Mouse (Mus musculus): Measurements from ENCODE around the gene Kifc3. TPM values are rescaled to one million over a fixed set of nuclear protein-coding genes. Genes with fewer than 3 reads are reported as not detected.

The Kifc3 gene
- polyA plus RNA-seq, 1 experiment from 2014 or later, result 8.9 TPM

DNA sequence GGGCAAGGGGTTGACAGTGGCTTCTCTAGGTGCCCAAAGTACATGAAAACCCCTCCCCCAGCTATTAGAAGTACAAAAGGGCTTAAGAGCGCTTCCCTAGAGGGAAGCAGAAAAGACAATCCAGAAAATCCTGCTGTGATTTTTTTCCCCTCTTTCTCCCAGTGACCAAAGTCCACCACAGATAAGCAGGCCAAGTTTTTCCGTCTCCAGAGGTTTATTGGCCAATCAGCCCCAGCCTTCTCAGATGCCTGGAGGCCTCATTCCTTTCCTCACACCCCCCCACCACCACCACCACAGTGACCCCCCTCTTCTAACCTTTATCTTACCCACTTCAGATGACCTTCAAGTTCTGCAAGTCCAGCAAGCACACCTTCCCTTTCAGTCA is 58.0 kb downstream of the Kifc3 start:
- no peaks in the 10 kb centered on the region for H3K9me3 ChIP-seq (replicated peaks; ENCODE audit: control insufficient read depth, low read length)
- H3K4me1 ChIP-seq (ENCODE audit: control insufficient read depth, insufficient read depth, low read length), result peaks cover 18% of the 10 kb centered on the region
- no peak overlapping the region for H3K4me2 ChIP-seq (ENCODE audit: low read length)
- H3K27me3 ChIP-seq (replicated peaks; ENCODE audit: control insufficient read depth, insufficient read depth, low read length), result 0 out of 2 replicates have a peak, but pooled peaks cover 5% of the 10 kb centered on the region
- no peaks in the 10 kb centered on the region for H3K36me3 ChIP-seq (ENCODE audit: control insufficient read depth, insufficient read depth, low read length)
- ATAC-seq, result no peak
- no peak for DNase-seq (ENCODE audit: low spot score)
- no peak overlapping the region for H3K27ac ChIP-seq (ENCODE audit: low read depth, low read length)
- no peak overlapping the region for H3K9ac ChIP-seq (ENCODE audit: low read length)
- WGBS, result 45% methylated on average over 2 of the region's 2 CpGs
- H3K4me3 ChIP-seq (ENCODE audit: low read depth, low read length), result no peak overlapping the region

DNA sequence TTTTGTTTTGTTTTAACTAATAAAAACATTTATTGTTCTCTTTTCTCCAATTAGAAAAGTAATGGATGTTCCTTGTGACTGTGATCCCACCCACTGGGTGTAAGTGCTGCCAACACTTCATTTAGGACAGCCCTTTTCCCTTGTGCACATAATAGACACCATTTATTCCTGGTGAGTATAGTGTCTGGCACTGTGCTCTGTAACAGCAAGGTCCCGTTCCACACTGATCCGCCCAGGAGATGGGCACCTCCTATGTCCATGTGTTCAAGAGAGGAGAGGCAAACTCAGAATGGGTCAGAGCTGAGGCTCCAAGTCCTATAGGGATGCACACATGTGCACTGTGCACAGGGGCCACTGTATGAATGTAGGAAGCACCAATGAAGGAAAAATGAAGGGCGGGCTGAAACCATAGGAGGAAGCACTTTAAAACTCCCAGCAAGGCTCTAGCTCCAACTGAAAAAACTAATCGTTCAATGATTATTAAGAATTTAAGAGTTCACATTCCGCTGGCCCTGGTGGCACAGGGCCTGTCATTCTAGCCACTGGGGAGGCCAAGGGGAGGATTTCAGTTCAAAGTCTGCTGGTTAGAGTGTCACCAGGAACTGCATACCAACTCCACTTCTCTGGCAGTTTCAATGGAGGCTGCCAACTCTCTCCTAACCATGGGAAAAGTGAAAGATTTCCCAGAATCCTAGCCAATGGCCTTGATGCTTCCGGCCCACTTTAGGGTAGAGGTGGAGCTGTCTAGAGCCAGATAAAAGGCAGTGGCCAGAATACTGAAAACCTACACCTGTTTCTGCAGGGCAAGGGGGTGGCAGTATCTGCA is 58.6 kb downstream of the Kifc3 start:
- H3K36me3 ChIP-seq (ENCODE audit: control insufficient read depth, insufficient read depth, low read length), result no peaks in the 10 kb centered on the region
- H3K4me3 ChIP-seq (ENCODE audit: low read depth, low read length), result no peak overlapping the region
- no peak overlapping the region for H3K4me2 ChIP-seq (ENCODE audit: low read length)
- H3K9me3 ChIP-seq (replicated peaks; ENCODE audit: control insufficient read depth, low read length), result no peaks in the 10 kb centered on the region
- peak; percentile 46 for DNase-seq (ENCODE audit: low spot score)
- no peak overlapping the region for H3K9ac ChIP-seq (ENCODE audit: low read length)
- peaks cover 18% of the 10 kb centered on the region for H3K4me1 ChIP-seq (ENCODE audit: control insufficient read depth, insufficient read depth, low read length)
- ATAC-seq, result no peak
- H3K27ac ChIP-seq (ENCODE audit: low read depth, low read length), result no peak overlapping the region
- 51% methylated on average over 6 of the region's 6 CpGs for WGBS
- H3K27me3 ChIP-seq (replicated peaks; ENCODE audit: control insufficient read depth, insufficient read depth, low read length), result 0 out of 2 replicates have a peak, but pooled peaks cover 5% of the 10 kb centered on the region

GRCm38 (mm10) chr8:95142985-95143804 is 59.4 kb downstream of the Kifc3 start:
- Histone ChIP-seq H3K9ac (ENCODE audit: low read length) (peak overlapping the region; percentile 75), H3K9me3 (replicated peaks; ENCODE audit: control insufficient read depth, low read length) (no peaks in the 10 kb centered on the region), H3K4me1 (ENCODE audit: control insufficient read depth, insufficient read depth, low read length) (peaks cover 19% of the 10 kb centered on the region), H3K27ac (ENCODE audit: low read depth, low read length) (peak overlapping the region; percentile 60; the same call in 1 of the 2 replicates), H3K4me3 (ENCODE audit: low read depth, low read length) (peak overlapping the region; percentile 51), H3K4me2 (ENCODE audit: low read length) (peak overlapping the region; percentile 95), H3K36me3 (ENCODE audit: control insufficient read depth, insufficient read depth, low read length) (no peaks in the 10 kb centered on the region), H3K27me3 (replicated peaks; ENCODE audit: control insufficient read depth, insufficient read depth, low read length) (0 out of 2 replicates have a peak, but pooled peaks cover 5% of the 10 kb centered on the region)
- ATAC-seq (peak; percentile 24; the same call in 1 of the 2 replicates), DNase-seq (ENCODE audit: low spot score) (peak; percentile 58)
- 7% methylated on average over 17 of the region's 17 CpGs for WGBS

DNA sequence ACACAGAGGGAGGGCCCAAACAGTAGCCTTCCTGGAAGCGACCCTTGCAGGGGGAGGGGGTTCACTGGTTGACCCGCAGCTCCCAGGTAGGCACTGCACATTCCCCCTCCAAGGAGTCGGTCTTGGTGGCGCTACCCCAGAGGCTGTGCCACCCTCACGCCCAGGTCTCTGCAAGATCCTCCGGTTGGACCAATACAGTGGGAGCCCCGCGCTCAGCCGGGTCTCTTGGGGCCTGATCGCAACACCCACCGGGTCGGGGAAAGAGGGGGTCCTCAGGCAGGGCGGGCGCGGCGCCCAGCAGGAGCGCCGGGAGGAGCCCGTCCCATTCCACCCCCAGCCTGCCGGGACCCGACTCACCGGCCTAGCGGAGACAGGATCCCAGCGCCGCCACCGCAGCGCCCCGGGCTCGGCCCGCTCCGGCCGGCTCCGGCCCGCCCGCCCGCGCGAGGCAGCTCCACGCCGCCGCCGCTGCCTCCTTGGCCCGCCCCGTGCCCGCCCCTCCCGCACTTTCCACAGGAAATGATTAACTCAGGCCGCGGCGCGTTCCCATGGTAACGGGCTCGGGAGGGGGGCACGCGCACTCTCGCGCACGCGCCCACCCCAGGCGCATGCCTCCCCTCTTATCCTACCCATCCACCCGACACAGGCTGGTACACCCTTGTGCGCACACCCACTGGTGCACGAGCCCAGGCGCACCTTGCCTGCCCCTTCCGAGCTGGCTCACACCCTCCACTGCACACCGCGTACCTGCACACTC is 60.4 kb downstream of the Kifc3 start:
- H3K9me3 ChIP-seq (replicated peaks; ENCODE audit: control insufficient read depth, low read length), result no peaks in the 10 kb centered on the region
- H3K36me3 ChIP-seq (ENCODE audit: control insufficient read depth, insufficient read depth, low read length), result no peaks in the 10 kb centered on the region
- peak; percentile 81 for ATAC-seq
- H3K4me1 ChIP-seq (ENCODE audit: control insufficient read depth, insufficient read depth, low read length), result peaks cover 27% of the 10 kb centered on the region
- peak; percentile 86 for DNase-seq (ENCODE audit: low spot score)
- WGBS, result under 1% methylated on average over 58 of the region's 66 CpGs
- peak overlapping the region; percentile 95 for H3K4me2 ChIP-seq (ENCODE audit: low read length)
- peaks cover 9% of the 10 kb centered on the region; the same call in 1 of the 2 replicates for H3K27me3 ChIP-seq (replicated peaks; ENCODE audit: control insufficient read depth, insufficient read depth, low read length)
- peak overlapping the region; percentile 75 for H3K9ac ChIP-seq (ENCODE audit: low read length)
- H3K27ac ChIP-seq (ENCODE audit: low read depth, low read length), result peak overlapping the region; percentile 23
- H3K4me3 ChIP-seq (ENCODE audit: low read depth, low read length), result peak overlapping the region; percentile 51

DNA sequence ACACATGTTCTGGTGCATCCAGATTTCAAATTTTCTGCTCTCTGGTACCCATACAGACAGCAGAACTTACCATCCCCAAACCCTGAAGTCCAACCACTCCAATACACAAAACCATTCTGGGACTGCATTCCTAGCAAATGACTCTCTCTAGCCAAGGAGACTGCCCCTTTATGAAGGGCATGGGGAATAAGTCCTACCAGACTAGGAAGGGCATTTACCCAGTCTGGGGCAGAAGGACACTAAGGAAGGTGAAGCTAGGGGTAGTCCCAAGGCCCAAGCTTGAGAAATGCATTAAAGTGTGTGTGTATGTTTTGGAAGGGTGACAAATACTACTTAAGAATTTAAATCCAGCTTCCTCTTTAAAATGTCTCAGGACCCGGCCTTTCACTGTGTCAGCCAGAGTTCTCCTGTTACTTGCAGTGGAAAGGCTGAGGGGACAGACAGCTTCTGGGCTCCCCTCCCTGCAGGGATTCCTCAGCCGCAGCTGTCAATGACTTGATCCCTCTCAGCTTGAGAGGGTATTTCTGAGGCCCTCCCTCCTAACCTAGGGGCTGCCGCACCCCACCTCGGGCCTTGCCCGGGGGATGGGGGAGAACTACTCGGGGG is 61.0 kb downstream of the Kifc3 start:
- peak; percentile 30 for DNase-seq (ENCODE audit: low spot score)
- peaks cover 15% of the 10 kb centered on the region; the same call in 1 of the 2 replicates for H3K27me3 ChIP-seq (replicated peaks; ENCODE audit: control insufficient read depth, insufficient read depth, low read length)
- no peak; the same call in 1 of the 2 replicates for ATAC-seq
- peak overlapping the region; percentile 95 for H3K4me2 ChIP-seq (ENCODE audit: low read length)
- H3K9me3 ChIP-seq (replicated peaks; ENCODE audit: control insufficient read depth, low read length), result no peaks in the 10 kb centered on the region
- peak overlapping the region; percentile 75 for H3K9ac ChIP-seq (ENCODE audit: low read length)
- WGBS, result 3% methylated on average over 6 of the region's 6 CpGs
- no peaks in the 10 kb centered on the region for H3K36me3 ChIP-seq (ENCODE audit: control insufficient read depth, insufficient read depth, low read length)
- H3K27ac ChIP-seq (ENCODE audit: low read depth, low read length), result peak overlapping the region; percentile 23; the same call in 1 of the 2 replicates
- peaks cover 28% of the 10 kb centered on the region for H3K4me1 ChIP-seq (ENCODE audit: control insufficient read depth, insufficient read depth, low read length)
- H3K4me3 ChIP-seq (ENCODE audit: low read depth, low read length), result peak overlapping the region; percentile 51

DNA sequence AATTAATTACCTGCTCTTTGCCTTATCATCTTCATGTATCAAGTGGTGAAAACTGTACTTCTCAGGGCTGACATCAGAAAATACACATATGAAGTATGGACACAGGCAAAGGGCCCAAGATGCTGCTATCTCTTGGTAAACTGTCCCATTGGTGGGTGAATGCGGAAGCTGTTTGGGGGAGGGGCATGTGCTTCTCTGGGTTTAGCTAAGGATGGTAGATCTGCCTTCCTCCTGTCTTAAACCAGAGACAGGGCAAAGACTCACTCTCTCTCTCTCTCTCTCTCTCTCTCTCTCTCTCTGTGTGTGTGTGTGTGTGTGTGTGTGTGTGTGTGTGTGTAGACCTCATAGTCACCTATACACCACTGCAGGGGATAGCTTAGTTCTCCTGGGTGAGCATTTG is 61.6 kb downstream of the Kifc3 start:
- Histone ChIP-seq H3K4me2 (ENCODE audit: low read length) (no peak overlapping the region), H3K9me3 (replicated peaks; ENCODE audit: control insufficient read depth, low read length) (no peaks in the 10 kb centered on the region), H3K4me1 (ENCODE audit: control insufficient read depth, insufficient read depth, low read length) (peaks cover 28% of the 10 kb centered on the region), H3K36me3 (ENCODE audit: control insufficient read depth, insufficient read depth, low read length) (no peaks in the 10 kb centered on the region), H3K27me3 (replicated peaks; ENCODE audit: control insufficient read depth, insufficient read depth, low read length) (peaks cover 18% of the 10 kb centered on the region; the same call in 1 of the 2 replicates), H3K4me3 (ENCODE audit: low read depth, low read length) (no peak overlapping the region), H3K27ac (ENCODE audit: low read depth, low read length) (no peak overlapping the region), H3K9ac (ENCODE audit: low read length) (no peak overlapping the region)
- no peak for DNase-seq (ENCODE audit: low spot score)
- ATAC-seq, result no peak
- 80% methylated on average over 1 of the region's 1 CpGs for WGBS

GRCm38 (mm10) chr8:95140555-95140954 is 62.1 kb downstream of the Kifc3 start:
- Histone ChIP-seq H3K27me3 (replicated peaks; ENCODE audit: control insufficient read depth, insufficient read depth, low read length) (peaks cover 18% of the 10 kb centered on the region; the same call in 1 of the 2 replicates), H3K4me1 (ENCODE audit: control insufficient read depth, insufficient read depth, low read length) (peaks cover 28% of the 10 kb centered on the region), H3K9me3 (replicated peaks; ENCODE audit: control insufficient read depth, low read length) (no peaks in the 10 kb centered on the region), H3K9ac (ENCODE audit: low read length) (no peak overlapping the region), H3K4me3 (ENCODE audit: low read depth, low read length) (no peak overlapping the region), H3K4me2 (ENCODE audit: low read length) (no peak overlapping the region), H3K27ac (ENCODE audit: low read depth, low read length) (no peak overlapping the region), H3K36me3 (ENCODE audit: control insufficient read depth, insufficient read depth, low read length) (no peaks in the 10 kb centered on the region)
- no peak for ATAC-seq
- 75% methylated on average over 5 of the region's 5 CpGs for WGBS
- DNase-seq (ENCODE audit: low spot score), result no peak

GRCm38 (mm10) chr8:95139051-95139365 is 63.6 kb downstream of the Kifc3 start:
- DNase-seq (ENCODE audit: low spot score) (no peak), ATAC-seq (no peak)
- Histone ChIP-seq H3K36me3 (ENCODE audit: control insufficient read depth, insufficient read depth, low read length) (no peaks in the 10 kb centered on the region), H3K27ac (ENCODE audit: low read depth, low read length) (no peak overlapping the region), H3K4me2 (ENCODE audit: low read length) (no peak overlapping the region), H3K4me3 (ENCODE audit: low read depth, low read length) (no peak overlapping the region), H3K9me3 (replicated peaks; ENCODE audit: control insufficient read depth, low read length) (no peaks in the 10 kb centered on the region), H3K27me3 (replicated peaks; ENCODE audit: control insufficient read depth, insufficient read depth, low read length) (peaks cover 18% of the 10 kb centered on the region; the same call in 1 of the 2 replicates), H3K4me1 (ENCODE audit: control insufficient read depth, insufficient read depth, low read length) (peaks cover 28% of the 10 kb centered on the region), H3K9ac (ENCODE audit: low read length) (no peak overlapping the region)
- 59% methylated on average over 1 of the region's 1 CpGs for WGBS

Data from forebrain, embryonic 14.5 days (tissue).